Mouse (Mus musculus): ENCODE measurements around the gene 9930104L06Rik. TPM values are rescaled to one million over a fixed set of nuclear protein-coding genes. Genes with fewer than 3 reads are reported as not detected.

The 9930104L06Rik gene
- polyA plus RNA-seq, 1 experiment from 2014 or later, result 2.8 TPM

- no peaks in the 10 kb centered on the region for H3K9me3 ChIP-seq (ENCODE audit: control insufficient read depth, low read length)
- H3K4me1 ChIP-seq (ENCODE audit: control insufficient read depth, insufficient read depth, low read length), result peaks cover 6% of the 10 kb centered on the region; the same call in 1 of the 2 replicates
- H3K27me3 ChIP-seq (replicated peaks; ENCODE audit: control insufficient read depth, insufficient read depth, low read length), result peaks cover 71% of the 10 kb centered on the region
- no peak overlapping the region for H3K4me3 ChIP-seq (ENCODE audit: low read depth, low read length)
- 22% methylated on average over 9 of the region's 9 CpGs for WGBS
- no peak overlapping the region for H3K4me2 ChIP-seq (ENCODE audit: low read depth, low read length)
- no peak for ATAC-seq (ENCODE audit: low read depth)
- no peak overlapping the region for H3K27ac ChIP-seq (replicated peaks; ENCODE audit: low read depth, low read length)
- no peaks in the 10 kb centered on the region for H3K36me3 ChIP-seq (ENCODE audit: control insufficient read depth, insufficient read depth, low read length)
- no peak overlapping the region for H3K9ac ChIP-seq (ENCODE audit: low read depth, low read length)
- DNase-seq (ENCODE audit: low spot score), result no peak
Observed at GRCm38 (mm10) chr4:124983893-124984526, 47.2 kb downstream of the 9930104L06Rik start.

DNA sequence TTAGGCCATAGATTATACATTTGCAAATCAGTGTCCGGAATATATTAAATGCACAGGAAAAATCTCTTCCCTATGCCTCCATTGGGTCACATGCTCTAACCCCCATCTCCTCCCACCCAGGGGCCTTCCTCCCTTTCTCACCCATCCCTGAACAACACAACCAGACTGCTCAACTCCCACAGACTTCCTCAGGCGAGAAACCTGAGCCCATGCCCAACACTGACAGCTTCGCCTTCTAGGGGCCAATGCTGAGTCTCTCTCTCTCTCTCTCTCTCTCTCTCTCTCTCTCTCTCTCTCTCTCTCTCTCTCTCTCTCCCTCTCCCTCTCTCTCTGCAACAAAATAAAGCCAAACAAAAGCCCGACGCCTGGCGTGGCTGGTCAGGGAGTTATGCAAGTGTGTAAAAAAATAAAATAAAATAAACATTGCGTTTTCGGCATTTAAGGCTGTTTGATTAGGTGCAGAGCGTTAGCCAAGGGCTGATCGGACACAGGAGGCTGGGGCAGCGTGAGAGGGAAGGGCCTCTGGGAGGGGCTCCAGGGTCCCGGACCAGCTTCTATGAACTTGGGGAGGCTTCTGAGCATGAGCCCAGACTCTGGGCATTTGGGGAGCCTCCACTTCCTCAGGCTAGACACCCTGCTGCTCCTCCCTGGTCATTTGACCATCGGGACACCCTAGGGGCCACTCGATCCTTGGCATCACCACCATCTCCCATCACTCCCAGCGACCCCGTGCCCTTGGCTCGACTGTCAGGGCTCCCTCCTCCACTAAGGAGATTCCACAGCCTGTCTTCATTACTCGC is 48.2 kb downstream of the 9930104L06Rik start:
- no peak for ATAC-seq (ENCODE audit: low read depth)
- DNase-seq (ENCODE audit: low spot score), result peak; percentile 58
- Histone ChIP-seq H3K9ac (ENCODE audit: low read depth, low read length) (0 out of 2 replicates have a peak overlapping the region, but pooled peaks have one; percentile 10), H3K4me3 (ENCODE audit: low read depth, low read length) (peak overlapping the region; percentile 52; the same call in 1 of the 2 replicates), H3K4me2 (ENCODE audit: low read depth, low read length) (peak overlapping the region; percentile 72), H3K4me1 (ENCODE audit: control insufficient read depth, insufficient read depth, low read length) (peaks cover 13% of the 10 kb centered on the region), H3K27ac (replicated peaks; ENCODE audit: low read depth, low read length) (no peak overlapping the region), H3K36me3 (ENCODE audit: control insufficient read depth, insufficient read depth, low read length) (no peaks in the 10 kb centered on the region), H3K9me3 (ENCODE audit: control insufficient read depth, low read length) (no peaks in the 10 kb centered on the region), H3K27me3 (replicated peaks; ENCODE audit: control insufficient read depth, insufficient read depth, low read length) (peaks cover 82% of the 10 kb centered on the region)
- WGBS, result 5% methylated on average over 18 of the region's 18 CpGs

- Histone ChIP-seq H3K9me3 (ENCODE audit: control insufficient read depth, low read length) (no peaks in the 10 kb centered on the region), H3K4me2 (ENCODE audit: low read depth, low read length) (peak within 1 kb of the TSS; percentile 72), H3K4me3 (ENCODE audit: low read depth, low read length) (peak within 1 kb of the TSS; percentile 52), H3K4me1 (ENCODE audit: control insufficient read depth, insufficient read depth, low read length) (peaks cover 17% of the 10 kb centered on the region), H3K27me3 (replicated peaks; ENCODE audit: control insufficient read depth, insufficient read depth, low read length) (peaks cover 90% of the 10 kb centered on the region), H3K9ac (ENCODE audit: low read depth, low read length) (peak within 1 kb of the TSS; percentile 64), H3K36me3 (ENCODE audit: control insufficient read depth, insufficient read depth, low read length) (no peaks in the 10 kb centered on the region), H3K27ac (replicated peaks; ENCODE audit: low read depth, low read length) (no peak within 1 kb of the TSS; the same call in 1 of the 2 replicates)
- WGBS, result 2% methylated on average over 25 of the region's 62 CpGs
- peak; percentile 67 for ATAC-seq (ENCODE audit: low read depth)
- DNase-seq (ENCODE audit: low spot score), result peak; percentile 68
Observed at GRCm38 (mm10) chr4:124985671-124986602, 49.1 kb downstream of the 9930104L06Rik start, which contains the start of gene Rspo1. Rspo1 (plus strand) TSS chr4:124986430.

DNA sequence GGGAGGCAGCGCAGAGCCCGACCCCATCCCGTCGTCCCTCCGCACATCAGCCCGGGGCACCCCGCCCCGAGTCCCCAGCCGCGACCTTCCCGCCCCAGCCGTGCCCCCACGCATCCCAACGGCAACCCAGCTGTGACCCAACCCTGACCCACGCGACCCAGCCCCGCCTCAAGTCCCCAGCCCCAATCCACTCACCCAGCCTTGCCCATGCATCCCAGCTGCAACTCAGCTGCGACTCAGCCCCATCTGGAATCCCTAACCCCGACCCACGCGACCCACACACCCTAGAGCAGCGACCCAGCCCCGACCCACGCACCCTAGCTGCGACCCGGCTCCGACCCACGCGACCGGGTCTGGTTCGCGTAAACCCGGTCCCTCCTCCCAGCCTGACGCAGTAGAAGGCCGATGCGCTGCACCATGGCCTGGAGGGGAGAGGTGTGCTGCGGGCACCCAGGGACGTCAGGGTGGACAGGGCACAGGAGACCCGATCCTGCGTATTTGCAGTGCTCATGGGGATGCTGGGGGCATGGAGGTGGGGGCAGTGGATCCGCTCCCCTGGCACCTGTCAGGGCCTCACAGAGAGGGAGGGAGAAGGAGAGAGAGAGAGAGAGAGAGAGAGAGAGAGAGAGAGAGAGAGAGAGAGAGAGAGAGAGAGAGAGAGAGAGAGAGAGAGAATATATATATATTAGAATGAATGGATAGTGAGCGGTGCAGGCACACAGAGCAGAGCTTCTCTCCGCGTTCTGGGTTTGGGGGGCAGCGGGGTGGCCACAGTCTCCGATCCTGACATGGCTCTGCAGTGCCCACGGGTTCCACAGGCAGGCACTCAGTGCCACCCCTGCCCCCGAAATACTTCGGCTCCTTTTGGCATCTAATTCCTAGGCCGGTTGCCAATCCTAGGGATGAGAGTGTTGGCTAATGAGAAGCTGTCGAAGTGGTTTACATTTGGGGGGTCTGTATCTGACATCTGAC is 50.2 kb downstream of the 9930104L06Rik start:
- peaks cover 17% of the 10 kb centered on the region for H3K4me1 ChIP-seq (ENCODE audit: control insufficient read depth, insufficient read depth, low read length)

GRCm38 (mm10) chr4:124987711-124988097 is 50.9 kb downstream of the 9930104L06Rik start:
- H3K36me3 ChIP-seq (ENCODE audit: control insufficient read depth, insufficient read depth, low read length), result no peaks in the 10 kb centered on the region
- H3K9ac ChIP-seq (ENCODE audit: low read depth, low read length), result no peak overlapping the region
- DNase-seq (ENCODE audit: low spot score) (no peak), ATAC-seq (ENCODE audit: low read depth) (no peak)
- 7% methylated on average over 10 of the region's 10 CpGs for WGBS
- H3K27me3 ChIP-seq (replicated peaks; ENCODE audit: control insufficient read depth, insufficient read depth, low read length), result peaks cover 82% of the 10 kb centered on the region
- no peaks in the 10 kb centered on the region for H3K9me3 ChIP-seq (ENCODE audit: control insufficient read depth, low read length)
- H3K4me2 ChIP-seq (ENCODE audit: low read depth, low read length), result peak overlapping the region; percentile 72
- peak overlapping the region; percentile 52; the same call in 1 of the 2 replicates for H3K4me3 ChIP-seq (ENCODE audit: low read depth, low read length)
- H3K4me1 ChIP-seq (ENCODE audit: control insufficient read depth, insufficient read depth, low read length), result peaks cover 17% of the 10 kb centered on the region
- H3K27ac ChIP-seq (replicated peaks; ENCODE audit: low read depth, low read length), result no peak overlapping the region

More for the DNA sequence above, 50.2 kb downstream of the 9930104L06Rik start:
- Histone ChIP-seq H3K4me2 (ENCODE audit: low read depth, low read length) (peak overlapping the region; percentile 72), H3K27me3 (replicated peaks; ENCODE audit: control insufficient read depth, insufficient read depth, low read length) (peaks cover 89% of the 10 kb centered on the region), H3K9me3 (ENCODE audit: control insufficient read depth, low read length) (no peaks in the 10 kb centered on the region), H3K4me3 (ENCODE audit: low read depth, low read length) (peak overlapping the region; percentile 52), H3K36me3 (ENCODE audit: control insufficient read depth, insufficient read depth, low read length) (no peaks in the 10 kb centered on the region), H3K9ac (ENCODE audit: low read depth, low read length) (peak overlapping the region; percentile 64), H3K27ac (replicated peaks; ENCODE audit: low read depth, low read length) (no peak overlapping the region)
- 2% methylated on average over 36 of the region's 51 CpGs for whole genome bisulfite sequencing
- DNase-seq (ENCODE audit: low spot score) (no peak), ATAC-seq (ENCODE audit: low read depth) (no peak)

- no peak for DNase-seq (ENCODE audit: low spot score)
- H3K4me1 ChIP-seq (ENCODE audit: control insufficient read depth, insufficient read depth, low read length), result peaks cover 17% of the 10 kb centered on the region
- H3K27ac ChIP-seq (replicated peaks; ENCODE audit: low read depth, low read length), result no peak overlapping the region
- ATAC-seq (ENCODE audit: low read depth), result no peak
- no peaks in the 10 kb centered on the region for H3K36me3 ChIP-seq (ENCODE audit: control insufficient read depth, insufficient read depth, low read length)
- peak overlapping the region; percentile 72 for H3K4me2 ChIP-seq (ENCODE audit: low read depth, low read length)
- 15% methylated on average over 9 of the region's 9 CpGs for WGBS
- H3K9ac ChIP-seq (ENCODE audit: low read depth, low read length), result no peak overlapping the region
- H3K4me3 ChIP-seq (ENCODE audit: low read depth, low read length), result no peak overlapping the region
- H3K9me3 ChIP-seq (ENCODE audit: control insufficient read depth, low read length), result no peaks in the 10 kb centered on the region
- peaks cover 76% of the 10 kb centered on the region for H3K27me3 ChIP-seq (replicated peaks; ENCODE audit: control insufficient read depth, insufficient read depth, low read length)
Observed at GRCm38 (mm10) chr4:124988382-124988781, 51.5 kb downstream of the 9930104L06Rik start.

DNA sequence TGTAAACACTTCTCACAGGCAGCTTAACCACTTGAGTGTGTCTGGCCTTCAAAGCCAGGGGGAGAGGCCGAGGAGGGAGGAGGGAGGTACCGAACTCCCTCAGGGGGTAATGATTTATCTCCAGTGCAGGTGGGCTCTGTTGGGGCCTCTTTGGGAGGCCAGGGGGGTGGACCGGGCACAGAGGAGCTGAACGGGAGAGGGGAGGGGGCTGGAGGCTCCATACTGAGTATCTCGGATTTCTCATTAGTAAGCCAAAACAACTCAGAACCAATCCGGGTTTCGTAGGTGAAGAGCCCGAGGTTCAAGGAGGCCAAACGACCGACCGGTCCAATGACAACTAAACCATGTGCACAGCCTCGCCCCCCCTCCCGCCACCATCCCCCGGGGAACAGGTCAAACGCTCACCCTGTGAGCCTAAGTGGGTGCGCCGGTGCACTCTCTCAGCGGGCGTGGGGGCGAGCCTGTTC is 53.0 kb downstream of the 9930104L06Rik start:
- ATAC-seq (ENCODE audit: low read depth), result 0 out of 2 replicates have a peak, but pooled peaks have one; percentile 9
- Histone ChIP-seq H3K4me3 (ENCODE audit: low read depth, low read length) (peak overlapping the region; percentile 15), H3K27ac (replicated peaks; ENCODE audit: low read depth, low read length) (no peak overlapping the region), H3K9ac (ENCODE audit: low read depth, low read length) (peak overlapping the region; percentile 45; the same call in 1 of the 2 replicates), H3K27me3 (replicated peaks; ENCODE audit: control insufficient read depth, insufficient read depth, low read length) (peaks cover 62% of the 10 kb centered on the region), H3K9me3 (ENCODE audit: control insufficient read depth, low read length) (no peaks in the 10 kb centered on the region), H3K4me1 (ENCODE audit: control insufficient read depth, insufficient read depth, low read length) (peaks cover 17% of the 10 kb centered on the region), H3K4me2 (ENCODE audit: low read depth, low read length) (peak overlapping the region; percentile 45), H3K36me3 (ENCODE audit: control insufficient read depth, insufficient read depth, low read length) (no peaks in the 10 kb centered on the region)
- 2% methylated on average over 17 of the region's 20 CpGs for WGBS
- peak; percentile 41 for DNase-seq (ENCODE audit: low spot score)
